Mouse (Mus musculus) CH12.LX (cell line): ENCODE results near the gene Bcas3. TPM values are rescaled to one million over a fixed set of nuclear protein-coding genes. Genes with fewer than 3 reads are reported as not detected.

Source experiments
- DNase-seq: peaks from one replicate; pipeline ENCODE4 v3.0.0-alpha.2; 2013; ENCODE audit errors: extremely low read depth
- H3K27ac ChIP-seq: 2 replicates; pipeline ENCODE4 v1.5.1; 2012; ENCODE audit warnings: low read depth, mild to moderate bottlenecking, control low read depth, moderate library complexity; ENCODE audit not compliant: insufficient read depth
- H3K27me3 ChIP-seq: replicated peaks from 2 replicates; pipeline ENCODE3; 2012; ENCODE audit warnings: inconsistent platforms
- H3K36me3 ChIP-seq, 2 experiments: replicated peaks in 1 of 2; 2 replicates each; pipeline versions ENCODE3 to v1.6.1; 2012; ENCODE audit warnings: inconsistent platforms in 1 of 2, low read length in 1 of 2, mild to moderate bottlenecking in 1 of 2, mixed read lengths in 1 of 2, moderate library complexity in 1 of 2; ENCODE audit not compliant: control insufficient read depth in 1 of 2, insufficient read depth in 1 of 2
- H3K4me1 ChIP-seq, 2 experiments: 2 replicates each; pipeline ENCODE4 v1.6.1; 2012; ENCODE audit warnings: inconsistent platforms in 1 of 2, moderate library complexity in 1 of 2; ENCODE audit not compliant: insufficient read depth in 2 of 2, control insufficient read depth in 1 of 2
- H3K4me2 ChIP-seq: 2 replicates; pipeline ENCODE4 v1.6.1; 2012; ENCODE audit warnings: low read depth, mild to moderate bottlenecking, control low read depth; ENCODE audit not compliant: poor library complexity, insufficient read depth, severe bottlenecking
- H3K4me3 ChIP-seq, 3 experiments: fragments of 150-350 bp in 1 of 3; sonication (generic) in 1 of 3; replicated peaks in 1 of 3; 2 replicates each; pipeline versions ENCODE3 to v1.5.1; 2011 to 2012; ENCODE audit warnings: low read depth in 2 of 3, low read length in 2 of 3, mild to moderate bottlenecking in 2 of 3, moderate library complexity in 2 of 3, control low read depth in 1 of 3, improper control_type of control experiment in 1 of 3, inconsistent platforms in 1 of 3, mixed read lengths in 1 of 3; ENCODE audit not compliant: poor library complexity in 1 of 3
- H3K79me2 ChIP-seq: replicated peaks from 2 replicates; pipeline ENCODE4 v1.6.1; 2012; ENCODE audit warnings: mild to moderate bottlenecking, moderate library complexity; ENCODE audit not compliant: control insufficient read depth, poor library complexity, insufficient read depth, severe bottlenecking; ENCODE audit errors: extremely low read depth
- H3K9ac ChIP-seq: 2 replicates; pipeline ENCODE4 v1.6.1; 2012; ENCODE audit warnings: low read depth, mild to moderate bottlenecking, control low read depth, moderate library complexity; ENCODE audit not compliant: insufficient read depth
- H3K9me3 ChIP-seq: replicated peaks from 2 replicates; pipeline ENCODE3; 2012; ENCODE audit warnings: low read length, inconsistent platforms, mixed read lengths
- BHLHE40 ChIP-seq: IDR thresholded peaks from 2 replicates; pipeline ENCODE4 v1.6.1; 2011; ENCODE audit warnings: mild to moderate bottlenecking, low read depth, low read length, improper control_type of control experiment
- CHD1 ChIP-seq: IDR thresholded peaks from 2 replicates; pipeline ENCODE4 v1.6.1; 2012; ENCODE audit warnings: low read depth, low read length, improper control_type of control experiment, inconsistent platforms
- CHD2 ChIP-seq: IDR thresholded peaks from 2 replicates; pipeline ENCODE4 v1.6.1; 2011; ENCODE audit warnings: low read length, improper control_type of control experiment
- E2F4 ChIP-seq: IDR thresholded peaks from 2 replicates; pipeline ENCODE4 v1.6.1; 2011; ENCODE audit warnings: low read depth, low read length, improper control_type of control experiment; ENCODE audit not compliant: insufficient replicate concordance
- ELF1 ChIP-seq: IDR thresholded peaks from 2 replicates; pipeline ENCODE4 v1.6.1; 2014; ENCODE audit warnings: low read depth, mild to moderate bottlenecking, inconsistent platforms, low read length, improper control_type of control experiment
- EP300 ChIP-seq: IDR thresholded peaks from 2 replicates; pipeline ENCODE4 v1.6.1; 2011; ENCODE audit warnings: low read length, improper control_type of control experiment
- ETS1 ChIP-seq: conservative IDR thresholded peaks from 2 replicates; pipeline ENCODE4 v1.6.1; 2012; ENCODE audit warnings: low read depth, mild to moderate bottlenecking, inconsistent platforms, low read length, improper control_type of control experiment, moderate library complexity
- GABPA ChIP-seq: IDR thresholded peaks from 2 replicates; pipeline ENCODE4 v1.6.1; 2012; ENCODE audit warnings: low read depth, low read length, improper control_type of control experiment, inconsistent platforms; ENCODE audit not compliant: insufficient replicate concordance
- IRF4 ChIP-seq: IDR thresholded peaks from 2 replicates; pipeline ENCODE4 v1.6.1; 2014; ENCODE audit warnings: low read depth, mild to moderate bottlenecking, inconsistent platforms, low read length, improper control_type of control experiment
- JUND ChIP-seq: conservative IDR thresholded peaks from 2 replicates; pipeline ENCODE4 v1.6.1; 2011; ENCODE audit warnings: low read depth, low read length, improper control_type of control experiment
- MXI1 ChIP-seq: IDR thresholded peaks from 2 replicates; pipeline ENCODE4 v1.6.1; 2011; ENCODE audit warnings: mild to moderate bottlenecking, low read depth, low read length, improper control_type of control experiment
- NRF1 ChIP-seq: IDR thresholded peaks from 2 replicates; pipeline ENCODE4 v1.6.1; 2014; ENCODE audit warnings: low read depth, mild to moderate bottlenecking, inconsistent platforms, low read length, improper control_type of control experiment, moderate library complexity
- POLR2A ChIP-seq: IDR thresholded peaks from 2 replicates; pipeline ENCODE4 v1.6.1; 2011; ENCODE audit warnings: low read depth, mild to moderate bottlenecking, improper control_type of control experiment, low read length
- RAD21 ChIP-seq: IDR thresholded peaks from 2 replicates; pipeline ENCODE4 v1.6.1; 2011; ENCODE audit warnings: low read depth, mild to moderate bottlenecking, low read length, improper control_type of control experiment, moderate library complexity
- SMC3 ChIP-seq: IDR thresholded peaks from 2 replicates; pipeline ENCODE4 v1.6.1; 2011; ENCODE audit warnings: low read depth, low read length, improper control_type of control experiment
- TCF12 ChIP-seq: IDR thresholded peaks from 2 replicates; pipeline ENCODE4 v1.6.1; 2014; ENCODE audit warnings: low read depth, mild to moderate bottlenecking, inconsistent platforms, low read length, improper control_type of control experiment
- ZC3H11A ChIP-seq: IDR thresholded peaks from 2 replicates; pipeline ENCODE4 v1.6.1; 2012; ENCODE audit warnings: low read depth, mild to moderate bottlenecking, inconsistent platforms, low read length, improper control_type of control experiment
- ZMIZ1 ChIP-seq: IDR thresholded peaks from 2 replicates; pipeline ENCODE4 v1.6.1; 2012; ENCODE audit warnings: low read depth, mild to moderate bottlenecking, inconsistent platforms, low read length, improper control_type of control experiment
- ZNF384 ChIP-seq: IDR thresholded peaks from 2 replicates; pipeline ENCODE4 v1.6.1; 2012; ENCODE audit warnings: low read depth, low read length, improper control_type of control experiment, inconsistent platforms
- dilution Hi-C: fragments of 300-500 bp; cut with MboI; formaldehyde crosslinking; loops from 2 replicates; pipeline ENCODE4 v1.14.3; 2020; ENCODE audit warnings: low sequenced_read_pairs; ENCODE audit not compliant: extremely low pct_unique_long_range_greater_than_20kb, extremely low pct_ligation_motif_present
- in situ Hi-C: fragments of 300-500 bp; cut with MboI; formaldehyde crosslinking; loops from 3 replicates; pipeline ENCODE4 v1.14.3; 2019; ENCODE audit warnings: low sequenced_read_pairs, low pct_ligation_motif_present, low pct_unique_long_range_greater_than_20kb, mixed read lengths
- polyA plus RNA-seq: library from polyadenylated mRNA; unstranded; fragments of >175 nt; gene quantifications from 2 replicates; pipeline ENCODE4 v1.2.1, GENCODE M21; 2012; ENCODE audit warnings: low read depth; ENCODE audit not compliant: insufficient read length
- total RNA-seq, 2 experiments: library from RNA; depleted of rRNA; stranded (reverse); fragments of 300-350 nt in 1 of 2; fragments of >200 nt in 1 of 2; gene quantifications; 2 replicates each; pipeline ENCODE4 v1.2.3; 2012 to 2014

Gene Bcas3
- total and polyA plus RNA-seq, 3 experiments = 8.2 to 21.3 (median 9.7) TPM

GRCm38 (mm10) chr11:85719091-85719490 lies 366.1 kb downstream of the Bcas3 start:
- Histone ChIP-seq H3K9me3 (no peaks in the 10 kb centered on the region), H3K4me3 (no peak overlapping the region), H3K36me3 (no peaks in the 10 kb centered on the region), H3K27ac (no peak overlapping the region), H3K4me1 (peaks cover 0 to 13% of the 10 kb centered on the region in 2 experiments; a peak in 1 of 4 replicates), H3K9ac (no peak overlapping the region), H3K79me2 (no peaks in the 10 kb centered on the region), H3K4me2 (no peak overlapping the region), H3K27me3 (no peaks in the 10 kb centered on the region)
- dilution Hi-C loops = no loop called here
- DNase-seq = no peak
- in situ Hi-C loops = no loop called here
- no peak for TF ChIP-seq EP300
- no peak for TF ChIP-seq MXI1
- no peak for TF ChIP-seq TCF12
- no peak for TF ChIP-seq NRF1
- TF ChIP-seq BHLHE40 = no peak
- TF ChIP-seq IRF4 = no peak
- TF ChIP-seq ETS1 = no peak

- H3K9ac ChIP-seq = no peak overlapping the region
- H3K4me3 ChIP-seq = no peak overlapping the region
- H3K4me1 ChIP-seq = peaks cover 0 to 7% of the 10 kb centered on the region in 2 experiments; a peak in 1 of 4 replicates
- dilution Hi-C loops (no loop called here), in situ Hi-C loops (no loop called here)
- DNase-seq = no peak
- no peaks in the 10 kb centered on the region for H3K79me2 ChIP-seq
- no peaks in the 10 kb centered on the region for H3K36me3 ChIP-seq
- no peak overlapping the region for H3K4me2 ChIP-seq
- H3K27me3 ChIP-seq = no peaks in the 10 kb centered on the region
- H3K27ac ChIP-seq = no peak overlapping the region
- TF ChIP-seq ELF1 (no peak), CHD2 (no peak), RAD21 (no peak), POLR2A (no peak), ZC3H11A (no peak), GABPA (no peak), SMC3 (no peak), ZMIZ1 (no peak), CHD1 (no peak), JUND (no peak), ETS1 (no peak), ZNF384 (no peak), E2F4 (no peak)
- no peaks in the 10 kb centered on the region for H3K9me3 ChIP-seq
Measured at GRCm38 (mm10) chr11:85719766-85720165, 366.8 kb downstream of the Bcas3 start.
